Mouse (Mus musculus) MEL (cell line): Measurements from ENCODE around the gene Acvr1b. TPM values are rescaled to one million over a fixed set of nuclear protein-coding genes. Genes with fewer than 3 reads are reported as not detected.

Experiments used
- DNase-seq: peaks from one replicate; pipeline ENCODE4 v3.0.0; 2011; ENCODE audit warnings: low read depth, low spot score
- H3K27ac ChIP-seq: 2 replicates; pipeline ENCODE4 v1.5.1; 2012; ENCODE audit warnings: low read depth, mild to moderate bottlenecking, control low read depth, low read length, moderate library complexity; ENCODE audit not compliant: control insufficient read depth
- H3K27me3 ChIP-seq, 2 experiments: fragments of 150-350 bp in 1 of 2; sonication (generic) in 1 of 2; 2 replicates each; pipeline ENCODE4 v1.6.1; 2012; ENCODE audit warnings: low read length in 2 of 2, mild to moderate bottlenecking in 2 of 2, improper control_type of control experiment in 1 of 2, moderate library complexity in 1 of 2; ENCODE audit not compliant: insufficient read depth in 2 of 2, control insufficient read depth in 1 of 2
- H3K36me3 ChIP-seq, 2 experiments: 2 replicates each; pipeline ENCODE4 v1.6.1; 2012 to 2014; ENCODE audit warnings: low read length in 2 of 2, improper control_type of control experiment in 1 of 2, inconsistent platforms in 1 of 2, mild to moderate bottlenecking in 1 of 2; ENCODE audit not compliant: insufficient read depth in 2 of 2, control insufficient read depth in 1 of 2
- H3K4me1 ChIP-seq, 2 experiments: fragments of 150-350 bp in 1 of 2; sonication (generic) in 1 of 2; 2 replicates each; pipeline ENCODE4 v1.6.1; 2012; ENCODE audit warnings: low read length in 2 of 2, improper control_type of control experiment in 1 of 2, mild to moderate bottlenecking in 1 of 2; ENCODE audit not compliant: insufficient read depth in 2 of 2, control insufficient read depth in 1 of 2
- H3K4me3 ChIP-seq, 2 experiments: fragments of 150-350 bp in 1 of 2; sonication (generic) in 1 of 2; 2 replicates each; pipeline ENCODE4 v1.5.1; 2012; ENCODE audit warnings: low read depth in 2 of 2, low read length in 2 of 2, mild to moderate bottlenecking in 2 of 2, moderate library complexity in 2 of 2, control low read depth in 1 of 2, improper control_type of control experiment in 1 of 2; ENCODE audit not compliant: control insufficient read depth in 1 of 2, insufficient read depth in 1 of 2
- H3K79me2 ChIP-seq: 2 replicates; pipeline ENCODE4 v1.6.1; 2012; ENCODE audit warnings: mild to moderate bottlenecking, low read length, moderate library complexity; ENCODE audit not compliant: control insufficient read depth, poor library complexity, insufficient read depth
- H3K9ac ChIP-seq: 2 replicates; pipeline ENCODE4 v1.6.1; 2012; ENCODE audit warnings: low read depth, mild to moderate bottlenecking, control low read depth, low read length, moderate library complexity; ENCODE audit not compliant: control insufficient read depth, poor library complexity, severe bottlenecking
- H3K9me3 ChIP-seq: fragments of 150-350 bp; sonication (generic); replicated peaks from 2 replicates; pipeline ENCODE4 v1.6.1; 2012; ENCODE audit warnings: mild to moderate bottlenecking, low read length, improper control_type of control experiment, moderate library complexity; ENCODE audit not compliant: insufficient read depth
- CHD2 ChIP-seq: IDR thresholded peaks from 2 replicates; pipeline ENCODE4 v1.6.1; 2011; ENCODE audit warnings: low read length, improper control_type of control experiment
- CTCF ChIP-seq, 3 experiments: IDR thresholded peaks in 2 of 3; conservative IDR thresholded peaks in 1 of 3; 2 replicates each; pipeline ENCODE4 v1.5.1; 2011 to 2012; ENCODE audit warnings: low read length in 3 of 3, low read depth in 2 of 3, mild to moderate bottlenecking in 2 of 3, improper control_type of control experiment in 1 of 3, inconsistent platforms in 1 of 3, mixed read lengths in 1 of 3, moderate library complexity in 1 of 3; ENCODE audit not compliant: control insufficient read depth in 1 of 3, insufficient read depth in 1 of 3, poor library complexity in 1 of 3, severe bottlenecking in 1 of 3
- E2F4 ChIP-seq: IDR thresholded peaks from 2 replicates; pipeline ENCODE4 v1.6.1; 2011; ENCODE audit warnings: low read depth, low read length, improper control_type of control experiment, borderline replicate concordance
- ETS1 ChIP-seq: IDR thresholded peaks from 2 replicates; pipeline ENCODE4 v1.6.1; 2012; ENCODE audit warnings: low read depth, mild to moderate bottlenecking, inconsistent platforms, low read length, improper control_type of control experiment, moderate library complexity
- GATA1 ChIP-seq: IDR thresholded peaks from 2 replicates; pipeline ENCODE4 v1.6.1; 2011; ENCODE audit warnings: low read depth, low read length, improper control_type of control experiment
- HCFC1 ChIP-seq: IDR thresholded peaks from 2 replicates; pipeline ENCODE4 v1.6.1; 2012; ENCODE audit warnings: low read depth, mild to moderate bottlenecking, inconsistent platforms, low read length, improper control_type of control experiment, moderate library complexity
- JUND ChIP-seq: IDR thresholded peaks from 2 replicates; pipeline ENCODE4 v1.6.1; 2011; ENCODE audit warnings: low read depth, mild to moderate bottlenecking, improper control_type of control experiment, low read length
- KAT2A ChIP-seq: conservative IDR thresholded peaks from 2 replicates; pipeline ENCODE4 v1.6.1; 2012; ENCODE audit warnings: low read depth, low read length, improper control_type of control experiment, inconsistent platforms
- MAZ ChIP-seq: IDR thresholded peaks from 2 replicates; pipeline ENCODE4 v1.6.1; 2012; ENCODE audit warnings: low read depth, mild to moderate bottlenecking, inconsistent platforms, low read length, improper control_type of control experiment
- MEF2A ChIP-seq: IDR thresholded peaks from 2 replicates; pipeline ENCODE4 v1.6.1; 2014; ENCODE audit warnings: low read depth, mild to moderate bottlenecking, inconsistent platforms, low read length, improper control_type of control experiment; ENCODE audit not compliant: poor library complexity, insufficient replicate concordance, severe bottlenecking; ENCODE audit errors: extremely low read depth
- NRF1 ChIP-seq: IDR thresholded peaks from 2 replicates; pipeline ENCODE4 v1.6.1; 2014; ENCODE audit warnings: low read depth, mild to moderate bottlenecking, inconsistent platforms, low read length, improper control_type of control experiment, moderate library complexity; ENCODE audit not compliant: poor library complexity, insufficient read depth, severe bottlenecking
- POLR2A ChIP-seq, 2 experiments: IDR thresholded peaks; 2 replicates each; pipeline ENCODE4 v1.6.1; 2011 to 2012; ENCODE audit warnings: low read length in 2 of 2, mild to moderate bottlenecking in 2 of 2, control low read depth in 1 of 2, improper control_type of control experiment in 1 of 2, low read depth in 1 of 2, moderate library complexity in 1 of 2; ENCODE audit not compliant: control insufficient read depth in 1 of 2, insufficient read depth in 1 of 2, poor library complexity in 1 of 2
- RCOR1 ChIP-seq: IDR thresholded peaks from 2 replicates; pipeline ENCODE4 v1.6.1; 2012; ENCODE audit warnings: low read depth, mild to moderate bottlenecking, inconsistent platforms, low read length, improper control_type of control experiment
- SMC3 ChIP-seq: IDR thresholded peaks from 2 replicates; pipeline ENCODE4 v1.6.1; 2011; ENCODE audit warnings: low read depth, low read length, improper control_type of control experiment
- TAL1 ChIP-seq: IDR thresholded peaks from 2 replicates; pipeline ENCODE4 v1.6.1; 2012; ENCODE audit warnings: mild to moderate bottlenecking, inconsistent platforms, low read length, moderate library complexity, mixed read lengths
- TCF12 ChIP-seq: IDR thresholded peaks from 2 replicates; pipeline ENCODE4 v1.6.1; 2014; ENCODE audit warnings: low read depth, mild to moderate bottlenecking, inconsistent platforms, low read length, improper control_type of control experiment, moderate library complexity
- polyA plus RNA-seq, 2 experiments: library from polyadenylated mRNA; stranded (reverse) in 1 of 2; unstranded in 1 of 2; fragments of >175 nt in 1 of 2; fragments of >200 nt in 1 of 2; gene quantifications; 2 replicates each; pipeline versions ENCODE4 v1.2.1 to v1.2.4; 2012; ENCODE audit warnings: low replicate concordance in 2 of 2, low read depth in 1 of 2; ENCODE audit not compliant: insufficient read length in 2 of 2, insufficient read depth in 1 of 2, missing spikeins in 1 of 2
- total RNA-seq: library from RNA; depleted of rRNA; stranded (reverse); fragments of 300-350 nt; gene quantifications from 2 replicates; pipeline ENCODE4 v1.2.3, GENCODE M21; 2012

The Acvr1b gene
- total and polyA plus RNA-seq, 3 experiments, result 10.4 to 13.2 TPM; not detected in 1

GRCm38 (mm10) chr15:101198850-101199249 lies 25.0 kb downstream of the Acvr1b start:
- Histone ChIP-seq H3K4me3 (no peak overlapping the region), H3K36me3 (peaks cover 0 to 10% of the 10 kb centered on the region in 2 experiments; a peak in 2 of 4 replicates), H3K4me1 (peaks cover 0 to 14% of the 10 kb centered on the region in 2 experiments; a peak in 2 of 4 replicates), H3K9me3 (no peaks in the 10 kb centered on the region), H3K27ac (no peak overlapping the region), H3K9ac (no peak overlapping the region), H3K79me2 (no peaks in the 10 kb centered on the region), H3K27me3 (no peaks in the 10 kb centered on the region)
- peak; percentile 50 for DNase-seq
- peak; percentile 27 for TF ChIP-seq SMC3
- no peak for TF ChIP-seq RCOR1
- TF ChIP-seq CTCF (IDR thresholded peaks at IDR 0.05 in 2 of 3, conservative IDR thresholded peaks at IDR 0.05 in 1 of 3; ENCODE audit: control insufficient read depth in 1 of 3, insufficient read depth in 1 of 3, low read depth in 2 of 3, low read length in 3 of 3, poor library complexity in 1 of 3, severe bottlenecking in 1 of 3), result peak; percentile 64 to 88 (median 67)

- Histone ChIP-seq H3K79me2 (no peaks in the 10 kb centered on the region), H3K27me3 (no peaks in the 10 kb centered on the region)
- TF ChIP-seq TAL1 (no peak), KAT2A (no peak), POLR2A (IDR thresholded peaks at IDR 0.05; ENCODE audit: control insufficient read depth in 1 of 2, insufficient read depth in 1 of 2, low read depth in 1 of 2, low read length in 2 of 2, poor library complexity in 1 of 2) (no peak), HCFC1 (no peak), NRF1 (no peak), MEF2A (no peak), CHD2 (no peak), TCF12 (no peak), ETS1 (no peak), MAZ (no peak), GATA1 (no peak), JUND (no peak), E2F4 (no peak)
Observed at GRCm38 (mm10) chr15:101200777-101201295, 27.0 kb downstream of the Acvr1b start.

More at GRCm38 (mm10) chr15:101200777-101201295, 27.0 kb downstream of the Acvr1b start:
- Histone ChIP-seq H3K4me1 (peaks cover 0 to 4% of the 10 kb centered on the region in 2 experiments; a peak in 2 of 4 replicates), H3K27ac (no peak overlapping the region), H3K9ac (no peak overlapping the region), H3K9me3 (no peaks in the 10 kb centered on the region), H3K4me3 (no peak overlapping the region), H3K36me3 (peaks cover 0 to 2% of the 10 kb centered on the region in 2 experiments; a peak in 2 of 4 replicates)
- DNase-seq, result no peak
